Mouse (Mus musculus): Measurements from ENCODE around the gene Ppfibp1. TPM values are rescaled to one million over a fixed set of nuclear protein-coding genes. Genes with fewer than 3 reads are reported as not detected.
"Not testable (repeated sequence)": the region's sequence is repeated elsewhere in the genome, so short reads cannot be mapped to it uniquely, and the experiment has no call there.

Gene Ppfibp1
- total and polyA plus RNA-seq, 3 experiments, result 1.1 to 8.6 (median 3.3) TPM

DNA sequence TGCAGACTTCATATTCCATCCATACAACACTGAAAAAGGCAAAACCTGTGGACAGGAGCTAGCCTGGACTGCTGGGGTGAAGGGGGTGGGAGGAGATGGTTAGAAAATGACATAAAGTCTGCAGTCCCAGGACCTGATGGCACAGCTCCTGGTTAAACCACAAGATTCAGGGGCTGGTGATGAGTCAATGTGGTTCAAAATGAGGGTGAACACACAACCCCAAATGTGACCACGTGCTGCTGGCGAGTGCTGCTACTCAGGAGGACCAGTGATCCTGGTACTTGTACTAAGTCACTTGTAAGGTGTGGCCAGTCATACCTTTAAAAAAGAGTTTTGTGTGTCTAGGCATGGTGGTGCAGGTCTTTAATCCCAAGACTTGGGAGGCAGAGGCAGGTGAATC, 25.1 kb upstream of the Ppfibp1 start:
- no peaks in the 10 kb centered on the region for H3K4me1 ChIP-seq (ENCODE audit: insufficient read depth, low read depth, low read length)
- 0 out of 2 replicates have a peak, but pooled peaks cover 4% of the 10 kb centered on the region for H3K27me3 ChIP-seq (ENCODE audit: insufficient read depth, low read length)
- no peak overlapping the region for H3K4me3 ChIP-seq (ENCODE audit: low read depth, low read length)
- no peaks in the 10 kb centered on the region for H3K9me3 ChIP-seq (replicated peaks)
- TF ChIP-seq GATA2 (IDR thresholded peaks at IDR 0.05; ENCODE audit: borderline replicate concordance, low read depth, low read length), result no peak
- TF ChIP-seq POLR2AphosphoS5 (IDR thresholded peaks at IDR 0.05; ENCODE audit: insufficient replicate concordance, low read depth, low read length), result no peak
- DNase-seq (ENCODE audit: low spot score), result no peak
- H3K36me3 ChIP-seq (replicated peaks), result no peaks in the 10 kb centered on the region
- no peak for ATAC-seq (ENCODE audit: extremely low read depth, insufficient number of reproducible peaks, low FRiP score, poor library complexity, severe bottlenecking)

DNA sequence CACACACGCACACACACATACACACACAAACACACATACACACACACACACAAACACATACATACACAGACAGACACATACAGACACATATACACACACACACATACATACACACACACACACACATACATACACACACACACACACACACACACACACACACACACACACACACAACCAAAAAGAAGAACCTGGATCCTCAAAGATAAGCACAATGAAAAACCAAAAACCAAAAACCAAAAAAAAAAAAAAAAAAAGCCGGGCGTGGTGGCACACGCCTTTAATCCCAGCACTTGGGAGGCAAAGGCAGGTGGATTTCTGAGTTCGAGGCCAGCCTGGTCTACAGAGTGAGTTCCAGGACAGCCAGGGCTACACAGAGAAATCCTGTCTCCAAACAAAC, 23.9 kb upstream of the Ppfibp1 start:
- not testable (repeated sequence) for H3K4me1 ChIP-seq (ENCODE audit: insufficient read depth, low read depth, low read length); H3K36me3 ChIP-seq (replicated peaks); H3K9me3 ChIP-seq (replicated peaks); H3K4me3 ChIP-seq (ENCODE audit: low read depth, low read length); H3K27me3 ChIP-seq (ENCODE audit: insufficient read depth, low read length); DNase-seq (ENCODE audit: low spot score); ATAC-seq (ENCODE audit: extremely low read depth, insufficient number of reproducible peaks, low FRiP score, poor library complexity, severe bottlenecking)

DNA sequence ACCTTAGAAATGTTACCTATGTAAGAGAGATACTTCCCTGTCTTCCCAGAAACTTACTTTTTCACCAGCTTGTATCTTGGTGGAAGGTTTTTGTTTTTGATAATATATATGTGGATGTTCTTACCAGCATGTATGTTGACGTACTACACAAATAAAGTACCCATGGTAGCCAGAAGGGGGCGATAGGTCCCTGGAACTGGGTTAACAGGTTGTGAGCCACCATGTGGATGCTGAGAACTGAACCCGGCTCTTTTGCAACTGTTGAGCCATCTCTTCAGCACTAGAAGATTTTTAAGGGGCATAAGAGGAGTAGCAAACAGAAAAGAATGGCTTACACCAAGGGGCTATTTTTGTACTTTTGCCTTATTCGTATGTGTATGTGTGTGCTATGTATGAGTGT, 22.6 kb upstream of the Ppfibp1 start:
- Histone ChIP-seq H3K27me3 (ENCODE audit: insufficient read depth, low read length) (peaks cover 7% of the 10 kb centered on the region; the same call in 1 of the 2 replicates), H3K9me3 (replicated peaks) (no peaks in the 10 kb centered on the region), H3K4me1 (ENCODE audit: insufficient read depth, low read depth, low read length) (no peaks in the 10 kb centered on the region), H3K36me3 (replicated peaks) (no peaks in the 10 kb centered on the region), H3K4me3 (ENCODE audit: low read depth, low read length) (no peak overlapping the region)
- TF ChIP-seq CTCF (IDR thresholded peaks at IDR 0.05; ENCODE audit: low read depth, low read length), result no peak
- TF ChIP-seq GATA2 (IDR thresholded peaks at IDR 0.05; ENCODE audit: borderline replicate concordance, low read depth, low read length), result no peak
- no peak for TF ChIP-seq TAL1 (conservative IDR thresholded peaks at IDR 0.05; ENCODE audit: low read depth, low read length)
- no peak for ATAC-seq (ENCODE audit: extremely low read depth, insufficient number of reproducible peaks, low FRiP score, poor library complexity, severe bottlenecking)
- DNase-seq (ENCODE audit: low spot score), result no peak

DNA sequence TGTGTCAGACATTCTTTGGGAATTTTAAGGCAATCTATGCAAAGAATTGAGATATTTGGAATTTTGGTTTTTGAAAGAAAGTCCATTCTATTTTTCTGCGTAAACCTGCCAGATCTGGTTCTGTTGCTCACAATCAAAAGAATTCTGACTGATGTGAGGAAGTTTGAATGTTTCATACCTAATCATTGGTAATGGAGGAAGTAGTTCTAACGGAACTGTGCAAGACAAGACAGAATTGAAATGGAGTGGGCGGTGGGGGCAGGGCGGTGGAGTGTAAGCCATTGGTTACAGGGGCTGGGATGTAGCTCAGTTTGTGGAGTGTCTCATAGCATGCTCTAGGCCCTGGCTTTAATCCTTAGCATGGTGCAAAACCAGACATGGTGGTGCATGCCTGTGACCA, 16.3 kb upstream of the Ppfibp1 start:
- H3K4me3 ChIP-seq (ENCODE audit: low read depth, low read length), result no peak overlapping the region
- H3K4me1 ChIP-seq (ENCODE audit: insufficient read depth, low read depth, low read length), result no peaks in the 10 kb centered on the region
- TF ChIP-seq CTCF (IDR thresholded peaks at IDR 0.05; ENCODE audit: low read depth, low read length) (no peak), GATA2 (IDR thresholded peaks at IDR 0.05; ENCODE audit: borderline replicate concordance, low read depth, low read length) (no peak), TAL1 (conservative IDR thresholded peaks at IDR 0.05; ENCODE audit: low read depth, low read length) (no peak), GATA1 (IDR thresholded peaks at IDR 0.05; ENCODE audit: borderline replicate concordance, low read length) (no peak), POLR2AphosphoS5 (IDR thresholded peaks at IDR 0.05; ENCODE audit: insufficient replicate concordance, low read depth, low read length) (no peak)
- peaks cover 6% of the 10 kb centered on the region; the same call in 1 of the 2 replicates for H3K27me3 ChIP-seq (ENCODE audit: insufficient read depth, low read length)
- DNase-seq (ENCODE audit: low spot score), result no peak
- H3K9me3 ChIP-seq (replicated peaks), result peaks cover 2% of the 10 kb centered on the region
- no peak for ATAC-seq (ENCODE audit: extremely low read depth, insufficient number of reproducible peaks, low FRiP score, poor library complexity, severe bottlenecking)
- H3K36me3 ChIP-seq (replicated peaks), result no peaks in the 10 kb centered on the region

DNA sequence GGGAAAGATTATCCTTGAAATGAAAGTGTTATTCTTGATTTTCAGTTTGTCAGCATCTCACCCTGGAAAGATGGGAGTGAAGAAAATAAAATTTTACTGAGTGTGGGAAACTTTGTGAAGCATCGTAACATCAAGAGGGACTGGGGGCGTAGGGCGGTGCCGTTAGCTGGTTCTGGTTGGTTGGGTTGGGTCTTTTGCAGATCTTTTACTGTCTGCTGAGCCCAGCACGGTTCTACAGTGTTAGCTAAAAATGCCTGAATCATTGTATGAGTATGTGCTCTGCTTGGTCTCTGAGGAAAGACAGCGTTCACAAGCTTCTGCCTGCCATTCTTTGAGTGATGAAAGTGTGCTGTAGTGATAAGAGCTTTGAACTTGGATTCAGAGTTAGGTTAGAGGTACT, 13.9 kb upstream of the Ppfibp1 start:
- DNase-seq (ENCODE audit: low spot score) (no peak), ATAC-seq (ENCODE audit: extremely low read depth, insufficient number of reproducible peaks, low FRiP score, poor library complexity, severe bottlenecking) (no peak)
- peaks cover 6% of the 10 kb centered on the region; the same call in 1 of the 2 replicates for H3K27me3 ChIP-seq (ENCODE audit: insufficient read depth, low read length)
- no peaks in the 10 kb centered on the region for H3K36me3 ChIP-seq (replicated peaks)
- no peak overlapping the region for H3K4me3 ChIP-seq (ENCODE audit: low read depth, low read length)
- no peaks in the 10 kb centered on the region for H3K4me1 ChIP-seq (ENCODE audit: insufficient read depth, low read depth, low read length)
- H3K9me3 ChIP-seq (replicated peaks), result peaks cover 9% of the 10 kb centered on the region
- no peak for TF ChIP-seq GATA2 (IDR thresholded peaks at IDR 0.05; ENCODE audit: borderline replicate concordance, low read depth, low read length)
- TF ChIP-seq TAL1 (conservative IDR thresholded peaks at IDR 0.05; ENCODE audit: low read depth, low read length), result no peak
- TF ChIP-seq GATA1 (IDR thresholded peaks at IDR 0.05; ENCODE audit: borderline replicate concordance, low read length), result no peak
- no peak for TF ChIP-seq POLR2AphosphoS5 (IDR thresholded peaks at IDR 0.05; ENCODE audit: insufficient replicate concordance, low read depth, low read length)
- no peak for TF ChIP-seq CTCF (IDR thresholded peaks at IDR 0.05; ENCODE audit: low read depth, low read length)

DNA sequence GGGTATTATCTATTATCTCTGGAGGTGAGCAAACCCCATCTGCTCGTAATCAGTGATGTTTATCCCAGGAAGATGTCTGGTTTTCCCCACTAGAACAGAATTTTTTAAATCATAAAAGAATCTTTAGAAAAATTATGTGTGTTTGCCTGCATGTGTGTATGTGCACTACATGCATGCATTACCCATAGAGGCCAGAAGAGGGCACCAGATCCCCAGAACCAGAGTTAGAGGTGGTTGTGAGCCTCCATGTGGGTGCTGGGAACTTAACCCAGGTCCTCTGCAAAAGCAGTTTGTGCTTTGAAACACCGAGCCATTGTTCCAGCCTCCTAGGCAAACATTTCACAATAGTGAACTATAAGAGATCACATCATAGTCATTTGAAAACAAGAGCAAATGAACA, 11.5 kb upstream of the Ppfibp1 start:
- DNase-seq (ENCODE audit: low spot score), result no peak
- peaks cover 9% of the 10 kb centered on the region for H3K9me3 ChIP-seq (replicated peaks)
- TF ChIP-seq CTCF (IDR thresholded peaks at IDR 0.05; ENCODE audit: low read depth, low read length) (0 out of 2 replicates have a peak, but pooled peaks have one; percentile 6), POLR2AphosphoS5 (IDR thresholded peaks at IDR 0.05; ENCODE audit: insufficient replicate concordance, low read depth, low read length) (no peak)
- H3K4me1 ChIP-seq (ENCODE audit: insufficient read depth, low read depth, low read length), result no peaks in the 10 kb centered on the region
- H3K36me3 ChIP-seq (replicated peaks), result no peaks in the 10 kb centered on the region
- no peak overlapping the region for H3K4me3 ChIP-seq (ENCODE audit: low read depth, low read length)
- no peak for ATAC-seq (ENCODE audit: extremely low read depth, insufficient number of reproducible peaks, low FRiP score, poor library complexity, severe bottlenecking)
- no peaks in the 10 kb centered on the region; the same call in 1 of the 2 replicates for H3K27me3 ChIP-seq (ENCODE audit: insufficient read depth, low read length)

DNA sequence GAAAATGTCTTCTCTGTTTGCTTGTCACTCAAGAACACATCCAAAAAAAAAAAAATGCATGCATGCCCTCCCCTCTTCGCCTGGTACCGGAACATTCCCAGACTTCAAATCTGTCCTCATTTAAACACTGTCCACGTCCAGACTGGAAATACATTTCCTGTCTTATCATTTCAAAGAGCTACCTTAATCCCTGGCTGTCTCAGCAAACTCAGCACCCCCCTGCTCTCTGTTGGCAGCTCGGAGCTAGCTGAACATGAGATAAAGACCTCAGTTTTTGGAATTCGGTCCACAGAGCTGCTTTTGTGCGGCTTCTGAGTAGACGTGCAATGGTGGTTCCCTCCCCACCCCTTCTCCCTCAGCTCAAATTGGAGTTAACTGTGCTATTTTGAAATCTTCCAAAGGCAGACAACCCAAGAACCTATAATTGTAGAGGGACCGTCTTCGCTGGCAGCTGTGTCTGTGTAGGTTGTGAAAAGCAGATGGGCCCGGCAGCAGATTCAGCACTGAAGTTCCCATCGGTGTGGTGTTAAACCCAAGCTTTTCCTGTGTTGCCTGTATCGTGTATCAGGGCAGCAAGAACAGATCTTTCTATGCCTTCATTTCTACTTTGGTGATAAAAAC, 10.8 kb upstream of the Ppfibp1 start:
- Histone ChIP-seq H3K4me1 (ENCODE audit: insufficient read depth, low read depth, low read length) (no peaks in the 10 kb centered on the region), H3K36me3 (replicated peaks) (no peaks in the 10 kb centered on the region), H3K27me3 (ENCODE audit: insufficient read depth, low read length) (peaks cover 1% of the 10 kb centered on the region; the same call in 1 of the 2 replicates), H3K4me3 (ENCODE audit: low read depth, low read length) (no peak overlapping the region), H3K9me3 (replicated peaks) (peaks cover 9% of the 10 kb centered on the region)
- ATAC-seq (ENCODE audit: extremely low read depth, insufficient number of reproducible peaks, low FRiP score, poor library complexity, severe bottlenecking) (no peak), DNase-seq (ENCODE audit: low spot score) (no peak)
- TF ChIP-seq CTCF (IDR thresholded peaks at IDR 0.05; ENCODE audit: low read depth, low read length), result no peak
- no peak for TF ChIP-seq TAL1 (conservative IDR thresholded peaks at IDR 0.05; ENCODE audit: low read depth, low read length)
- TF ChIP-seq GATA2 (IDR thresholded peaks at IDR 0.05; ENCODE audit: borderline replicate concordance, low read depth, low read length), result no peak
- TF ChIP-seq GATA1 (IDR thresholded peaks at IDR 0.05; ENCODE audit: borderline replicate concordance, low read length), result no peak
- TF ChIP-seq POLR2AphosphoS5 (IDR thresholded peaks at IDR 0.05; ENCODE audit: insufficient replicate concordance, low read depth, low read length), result no peak

All from G1E (cell line).